In the genomic region with DNA sequence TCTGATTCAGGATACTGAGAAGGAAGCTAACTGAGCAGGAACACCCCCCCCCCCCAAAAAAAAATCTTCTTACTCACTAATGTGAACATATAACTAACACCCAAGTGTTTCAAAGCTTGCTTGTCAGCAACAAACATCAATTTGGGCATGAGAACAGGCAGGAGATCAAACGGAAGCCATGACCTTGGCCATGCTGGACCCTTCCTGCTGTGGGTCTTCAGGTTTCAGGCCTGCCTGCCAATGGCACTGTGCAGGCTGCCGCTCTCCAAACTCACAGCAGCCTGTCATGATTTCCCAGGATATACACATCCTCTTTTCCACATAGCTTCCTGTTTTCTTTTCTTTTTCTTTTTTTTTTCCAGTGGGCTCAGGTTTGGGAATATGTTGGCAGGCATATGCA, we compare ENCODE assay signal across 10 mouse cellular contexts.
DNase-seq lines count a peak whose midpoint lies in the region.
"Had no signal": no experiment of that assay in that cellular context is flagged by ENCODE, and none has a peak within 500 bp of the region (broad histone marks: within the 10 kb centered on the region; RNA-seq: fewer than 3 reads in every experiment).

No protein-coding gene starts in this region.

- DNase-seq in cerebellum, postnatal 14 days = peak; percentile 21 to 38
- no peak for DNase-seq in cerebellum, adult 18-20 months
- DNase-seq in gastrocnemius, postnatal 25 days = peak; percentile 18
- DNase-seq in gastrocnemius, adult 8-10 months (ENCODE audit: low spot score in 2 of 2) = no peak
- peak; percentile 51 for DNase-seq in adrenal gland, postnatal 10 days
- DNase-seq in adrenal gland, postnatal 14 days = peak; percentile 47
- DNase-seq in frontal cortex, postnatal 14 days (ENCODE audit: low spot score in 2 of 2) = no peak
- DNase-seq: cerebellum, adult 8-10 months; kidney, adult 2 months; kidney, postnatal 14 days had no signal

Comparison
In these comparisons a context has a peak if more than half of its experiments do, and no peak if none do; other contexts are left out.
1. DNase-seq: peak in cerebellum, postnatal 14 days (2 of 2), gastrocnemius, postnatal 25 days (single experiment), adrenal gland, postnatal 10 days (single experiment) and adrenal gland, postnatal 14 days (single experiment); none in cerebellum, adult 18-20 months (0 of 2), gastrocnemius, adult 8-10 months (0 of 2) and frontal cortex, postnatal 14 days (0 of 2).